Mouse (Mus musculus): ENCODE data around the gene Itpkc.

GRCm38 (mm10) chr7:27264761-27265160 is 36.3 kb upstream of the Itpkc start:
- TF ChIP-seq CTCF (IDR thresholded peaks at IDR 0.05; ENCODE audit: low read depth) (no peak), EP300 (IDR thresholded peaks at IDR 0.05; ENCODE audit: low read depth) (no peak)
